Mouse (Mus musculus) spleen, embryonic (tissue): ENCODE results near the gene Bcar3.

Source experiments
- CTCF ChIA-PET: fragments of 350-600 bp; sonication (Branson Sonifier 250); formaldehyde crosslinking; loops from one replicate; lab custom pipeline; 2022; lab: Charles Lee

The Bcar3 gene

DNA sequence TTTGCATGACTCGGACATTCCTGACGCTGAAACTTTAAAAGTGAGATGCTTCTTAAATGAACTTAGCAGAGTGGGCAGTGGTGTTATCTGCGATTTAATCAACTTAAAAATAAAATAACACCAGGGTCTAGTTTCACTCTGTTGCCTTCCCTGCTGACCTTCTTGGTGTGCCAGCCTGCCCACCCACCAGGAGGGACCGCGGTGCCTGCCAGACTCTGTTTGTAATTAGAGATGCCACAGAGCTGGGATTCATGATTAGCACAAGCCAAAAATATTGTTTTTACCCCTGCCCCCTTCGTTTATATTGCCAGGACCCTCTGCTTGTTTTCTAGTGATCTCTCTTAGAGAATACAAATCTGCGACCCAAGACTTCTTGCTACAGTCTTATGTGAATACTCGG is 152.7 kb downstream of the Bcar3 start:
- CTCF ChIA-PET, result interaction anchor here (0.6 kb wide), 1 partner anchor 109 kb away, joined by 3 read pairs; no protein-coding TSS in a partner anchor

DNA sequence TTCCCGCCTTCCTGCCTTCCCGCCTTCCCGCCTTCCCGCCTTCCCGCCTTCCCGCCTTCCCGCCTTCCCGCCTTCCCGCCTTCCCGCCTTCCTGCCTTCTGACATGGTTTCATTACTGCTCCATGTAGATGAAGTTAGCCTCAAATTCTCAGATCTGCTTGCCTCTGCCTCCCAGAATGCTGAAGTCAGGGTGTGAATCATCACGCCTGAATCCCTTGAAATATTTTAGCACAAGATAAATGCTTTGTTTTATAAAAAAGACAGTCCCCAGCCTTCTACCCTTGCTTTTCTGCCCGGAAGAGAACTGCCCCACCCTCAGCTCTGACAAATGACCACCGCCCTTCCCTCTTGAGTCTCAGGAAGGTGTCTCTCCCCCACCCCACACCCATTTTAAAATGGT is 154.3 kb downstream of the Bcar3 start:
- CTCF ChIA-PET, result interaction anchor here (0.5 kb wide), 1 partner anchor 12 kb away, joined by 9 read pairs; no protein-coding TSS in a partner anchor

DNA sequence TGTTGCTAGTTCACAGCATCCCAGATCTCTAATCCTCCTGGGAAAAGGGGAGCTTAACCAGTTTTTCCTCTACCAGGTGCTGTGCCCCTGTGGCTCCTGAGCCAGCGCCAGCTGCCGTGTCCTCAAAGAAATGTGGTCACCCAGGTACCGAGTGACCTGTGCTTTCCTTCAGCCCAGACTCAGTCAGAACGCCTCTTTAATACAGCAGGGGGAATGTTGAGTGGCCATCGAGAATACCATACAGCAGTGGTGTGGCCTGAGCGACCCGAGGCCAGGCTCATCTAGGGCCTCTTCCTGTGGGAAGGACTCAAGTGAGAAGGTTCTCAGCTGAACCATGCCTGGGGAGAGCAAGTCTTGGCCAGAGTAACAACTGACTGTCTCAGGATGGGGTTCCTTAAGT is 156.1 kb downstream of the Bcar3 start:
- CTCF ChIA-PET, result interaction anchor here (0.5 kb wide), 1 partner anchor 46 kb away, joined by 6 read pairs; no protein-coding TSS in a partner anchor

DNA sequence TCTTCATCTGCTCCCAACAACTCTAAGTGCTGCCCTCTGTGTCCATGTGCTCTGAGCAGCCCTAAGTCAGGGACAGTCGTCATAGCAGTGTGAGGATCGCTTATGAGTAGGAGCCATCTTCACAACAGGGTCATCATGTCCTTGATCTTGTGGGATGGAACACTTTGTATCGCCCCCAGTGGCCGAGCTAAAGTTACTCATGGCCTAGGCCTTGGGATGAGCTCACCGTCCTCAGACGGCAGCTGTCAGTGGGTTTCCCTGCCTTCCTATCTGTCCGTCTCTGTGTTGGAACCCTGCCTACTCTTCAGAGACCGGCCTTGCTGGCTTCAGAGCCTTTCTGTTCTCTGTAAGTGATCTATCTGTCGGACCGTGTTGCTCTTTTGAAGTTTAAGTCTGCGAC is 159.9 kb downstream of the Bcar3 start:
- CTCF ChIA-PET, result no interaction called here

DNA sequence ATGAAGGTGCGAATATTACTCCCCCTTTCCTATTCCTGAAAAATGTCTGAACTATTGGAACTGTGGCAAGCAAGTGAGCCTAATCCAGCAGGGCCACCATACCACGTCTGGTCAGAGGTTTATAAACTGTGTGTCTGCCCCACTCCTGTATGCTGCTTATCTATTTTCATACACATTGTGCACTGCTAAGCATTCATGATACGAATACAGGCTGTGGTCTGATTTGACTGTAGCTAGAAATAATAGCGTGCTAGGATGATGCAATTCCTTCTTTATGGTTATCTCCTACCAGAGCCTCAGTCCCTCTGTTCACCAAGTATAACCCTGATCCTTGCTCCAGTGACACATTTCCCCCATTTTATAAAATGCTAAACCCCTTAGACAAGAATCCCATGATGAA is 162.2 kb downstream of the Bcar3 start:
- CTCF ChIA-PET, result no interaction called here

DNA sequence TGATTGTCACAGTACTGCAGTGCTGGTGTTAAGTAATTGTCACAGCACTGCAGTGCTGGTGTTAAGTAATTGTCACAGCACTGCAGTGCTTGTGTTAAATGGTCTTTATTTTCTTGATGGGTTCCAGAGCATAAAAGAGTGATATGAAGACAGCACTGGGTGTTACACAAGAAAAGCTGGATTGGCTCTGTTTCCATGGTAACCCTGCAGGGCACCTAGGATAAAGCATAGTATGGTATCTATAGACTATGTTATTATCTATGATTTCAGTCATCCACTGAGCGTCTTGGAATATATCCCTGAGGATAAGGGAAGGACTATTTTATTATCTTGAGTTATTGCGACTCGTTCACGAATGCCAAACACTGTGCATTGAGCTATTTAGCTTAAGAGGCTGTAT is 162.9 kb downstream of the Bcar3 start:
- CTCF ChIA-PET, result interaction anchor here (0.6 to 0.9 kb wide), 2 partner anchors 25 to 333 kb away, joined by 3 read pairs; no protein-coding TSS in a partner anchor

DNA sequence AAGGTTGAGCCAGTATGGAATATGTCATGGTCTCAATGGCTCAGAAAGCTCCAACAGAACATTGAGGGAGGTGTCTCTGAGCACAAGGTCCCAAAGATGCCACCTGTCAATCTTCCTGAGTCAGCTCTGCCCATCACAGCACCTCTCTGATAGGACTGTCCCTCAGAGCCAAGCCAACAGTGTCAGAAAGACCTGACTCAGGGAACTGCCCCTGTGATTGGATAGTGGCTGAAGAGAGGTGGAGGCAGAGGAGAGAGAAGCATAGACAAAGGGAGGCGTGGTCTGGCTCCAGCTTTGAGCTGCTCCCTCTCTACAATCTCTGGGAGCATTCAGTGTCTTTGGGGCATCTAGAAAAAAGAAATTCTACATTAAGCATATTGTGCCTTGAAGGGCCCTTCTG is 163.8 kb downstream of the Bcar3 start:
- CTCF ChIA-PET, result interaction anchor here (0.9 kb wide), 1 partner anchor 26 kb away, joined by 3 read pairs; no protein-coding TSS in a partner anchor

DNA sequence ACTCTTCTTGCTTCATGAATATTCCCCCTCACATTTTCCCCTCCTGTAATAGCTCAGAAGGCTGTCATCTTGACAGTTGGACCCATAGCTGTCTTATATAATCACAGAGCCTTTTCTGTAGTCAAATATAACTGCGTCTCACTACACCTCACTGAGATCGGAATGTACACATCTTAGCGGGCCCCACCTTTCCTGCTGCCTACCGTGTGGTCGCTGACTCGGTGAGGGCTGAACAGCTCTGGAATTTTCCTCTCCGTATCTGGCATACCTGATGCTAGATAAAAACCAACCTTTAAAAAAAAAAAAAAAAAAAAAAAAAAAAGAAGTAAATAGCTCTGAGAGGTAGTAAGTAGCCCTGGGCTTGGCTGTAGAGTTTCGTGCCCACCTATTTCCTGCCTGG is 164.8 kb downstream of the Bcar3 start:
- CTCF ChIA-PET, result interaction anchor here (0.6 kb wide), 1 partner anchor 84 kb away, joined by 5 read pairs; no protein-coding TSS in a partner anchor

DNA sequence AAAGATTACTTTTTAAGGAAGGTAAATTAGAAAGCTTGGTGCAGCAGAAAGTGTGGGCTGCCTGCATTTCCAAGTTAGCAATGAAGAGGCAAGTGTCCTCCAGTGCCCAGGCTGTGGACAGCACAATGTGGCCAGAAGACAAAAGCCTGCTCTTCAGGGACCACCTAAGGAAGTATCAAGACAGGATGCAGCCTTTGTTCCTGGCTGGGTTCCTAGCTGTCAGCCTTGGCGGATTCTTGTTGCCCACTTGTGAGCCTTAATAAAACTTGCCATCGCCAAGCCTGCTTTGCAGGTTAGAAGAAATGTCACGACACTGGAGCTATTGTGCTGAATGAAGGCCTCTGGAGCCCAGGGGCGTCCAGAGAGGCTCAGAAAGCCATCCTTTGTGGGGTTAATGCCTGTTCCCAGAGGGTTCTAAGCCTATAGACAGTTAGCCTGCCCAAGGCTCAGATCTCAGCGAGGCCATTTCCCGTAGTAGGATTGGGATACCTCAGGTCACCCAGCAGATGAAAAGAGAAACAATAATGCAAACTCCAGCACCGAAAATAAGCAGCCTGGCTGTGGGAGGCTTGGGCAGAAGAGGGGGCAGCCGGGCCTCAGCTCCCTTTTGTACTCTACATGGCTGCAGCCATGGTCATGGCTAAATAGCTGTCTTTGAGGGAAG is 167.0 kb downstream of the Bcar3 start:
- CTCF ChIA-PET, result interaction anchor here (0.6 kb wide), 1 partner anchor 13 kb away, joined by 9 read pairs; no protein-coding TSS in a partner anchor

DNA sequence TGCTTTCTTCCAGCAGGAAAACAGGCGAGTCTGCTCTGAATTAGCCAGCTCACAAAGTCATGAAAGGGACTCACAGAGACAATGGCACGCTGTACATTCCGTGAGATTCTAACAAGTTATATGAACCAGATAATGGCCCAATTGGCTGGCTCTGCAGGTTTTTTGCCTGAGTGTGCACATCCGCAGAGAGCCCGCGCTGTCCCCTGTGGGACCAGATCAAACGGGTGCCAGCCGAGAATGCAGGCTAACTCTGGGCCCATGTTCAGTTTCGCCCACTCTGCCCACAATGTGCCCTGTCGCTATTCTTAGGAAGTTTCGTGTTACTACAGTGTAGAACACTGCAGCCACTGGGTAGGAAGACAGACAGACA is 167.6 kb downstream of the Bcar3 start:
- CTCF ChIA-PET, result interaction anchor here (0.7 kb wide), 1 partner anchor 30 kb away, joined by 6 read pairs; no protein-coding TSS in a partner anchor

DNA sequence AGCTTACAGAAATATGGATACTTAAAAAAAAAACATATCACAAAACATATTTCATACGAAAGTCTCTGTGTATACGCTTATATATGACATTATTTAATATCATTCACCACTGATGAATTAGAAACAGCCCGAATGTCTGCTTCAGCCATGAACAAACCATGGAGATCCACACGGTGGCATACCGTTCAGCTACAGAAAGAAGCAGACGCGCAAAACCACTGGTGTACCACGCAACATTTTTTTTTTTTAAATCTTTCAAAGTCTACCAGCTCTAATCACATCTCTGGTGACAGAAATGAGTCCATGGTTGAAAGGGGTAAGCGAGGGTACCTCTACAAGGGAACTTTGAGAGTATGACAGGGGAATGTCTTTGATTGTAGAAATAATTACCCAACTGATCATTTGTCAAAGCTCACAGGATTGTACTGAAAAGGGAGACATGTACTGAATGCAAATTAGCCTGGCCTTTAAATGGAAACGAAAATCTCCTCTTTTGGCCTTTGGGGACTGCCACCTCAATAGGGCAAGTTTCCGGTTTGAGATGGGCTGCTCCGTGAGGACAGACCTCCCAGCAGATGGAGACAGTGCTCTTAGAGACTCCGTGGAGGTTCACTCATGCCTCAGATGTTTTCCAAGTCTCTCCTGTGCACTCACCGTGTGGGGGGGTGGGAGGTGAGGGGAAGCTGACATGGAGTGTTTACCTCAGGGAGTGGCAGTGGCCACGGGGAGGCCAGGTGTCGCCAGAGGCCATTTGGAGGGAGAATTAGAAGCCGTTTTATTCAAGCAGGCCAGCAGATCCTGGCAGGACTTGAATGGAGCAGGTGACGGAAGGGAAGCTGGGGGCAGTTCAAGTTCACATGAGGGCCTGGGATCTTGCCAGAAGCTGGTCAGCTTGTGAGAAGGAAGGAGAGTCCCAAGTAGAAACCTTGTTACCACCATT is 168.3 kb downstream of the Bcar3 start:
- CTCF ChIA-PET, result interaction anchor here (0.7 kb wide), 1 partner anchor 31 kb away, joined by 6 read pairs; no protein-coding TSS in a partner anchor

DNA sequence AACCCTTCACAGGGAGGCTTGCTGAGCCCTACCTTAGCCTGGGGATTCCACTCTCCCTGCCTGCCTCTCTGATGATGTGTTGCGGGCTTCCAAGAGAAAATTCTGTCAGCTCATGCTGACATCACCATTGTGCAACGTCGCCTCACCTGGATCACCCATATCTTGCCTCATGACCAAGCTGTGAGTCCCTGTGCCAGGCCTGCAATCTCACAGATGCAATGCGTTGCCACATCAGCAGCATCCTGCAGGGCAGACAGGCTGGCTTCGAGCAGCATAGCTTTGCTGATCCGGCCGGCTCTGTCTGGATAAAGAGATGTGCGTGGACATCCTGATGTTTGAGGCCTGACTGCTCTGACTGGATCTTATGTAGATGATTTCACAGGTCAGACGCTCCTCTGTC is 169.2 kb downstream of the Bcar3 start:
- CTCF ChIA-PET, result no interaction called here

DNA sequence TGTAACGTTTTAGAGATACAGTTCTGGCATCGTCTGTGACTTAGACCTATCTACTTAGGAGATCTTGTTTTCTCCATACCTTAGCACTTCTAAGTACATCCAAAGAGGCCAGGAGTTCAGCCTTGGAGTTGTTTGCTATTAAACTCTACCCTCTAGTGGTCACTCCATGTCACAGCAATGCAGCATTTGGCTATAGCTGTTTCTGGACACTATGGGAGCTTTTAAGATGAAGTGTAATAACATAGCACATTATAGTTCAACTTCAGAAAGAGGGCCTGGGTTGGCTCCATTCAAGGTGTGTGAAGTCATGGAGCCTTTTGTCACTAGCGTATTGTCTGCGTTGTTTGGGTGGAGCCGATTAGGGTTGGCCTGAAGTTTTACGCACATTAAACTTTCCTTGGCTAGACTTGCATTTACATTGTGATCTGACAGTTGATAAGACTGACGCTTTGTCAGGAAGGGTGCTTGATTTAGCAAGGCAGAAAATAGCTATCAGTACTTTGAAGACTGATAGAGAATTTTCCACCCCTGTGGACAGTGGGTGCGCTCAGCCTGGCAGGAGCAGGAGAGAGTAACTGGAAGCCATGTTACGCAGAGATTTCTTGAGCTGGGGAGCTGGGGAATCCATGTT is 172.3 kb downstream of the Bcar3 start:
- CTCF ChIA-PET, result interaction anchor here (1.0 kb wide), 3 partner anchors 103 to 154 kb away, joined by 3 to 7 read pairs (median 3); no protein-coding TSS in a partner anchor

DNA sequence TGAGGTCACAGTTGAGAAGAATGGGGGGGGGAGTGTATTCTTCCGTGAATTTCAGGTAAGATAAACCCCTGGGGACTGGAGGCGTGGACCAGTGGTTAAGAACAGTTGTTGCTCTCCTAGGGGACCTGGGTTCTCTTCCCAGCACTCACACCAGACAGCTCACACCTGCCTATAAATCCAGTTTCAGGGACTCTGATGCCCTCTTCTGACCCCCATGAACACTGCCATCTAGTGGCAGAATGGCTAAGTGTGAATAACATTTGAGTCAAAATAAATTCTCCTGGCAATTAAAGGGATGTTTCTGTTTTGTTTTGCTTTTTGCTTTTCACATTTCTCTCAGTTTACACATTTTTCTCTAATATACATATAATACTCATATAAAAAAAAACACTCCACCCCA is 174.0 kb downstream of the Bcar3 start:
- CTCF ChIA-PET, result interaction anchor here (0.6 to 0.7 kb wide), 3 partner anchors 21 to 128 kb away, joined by 3 to 13 read pairs (median 5); no protein-coding TSS in a partner anchor

DNA sequence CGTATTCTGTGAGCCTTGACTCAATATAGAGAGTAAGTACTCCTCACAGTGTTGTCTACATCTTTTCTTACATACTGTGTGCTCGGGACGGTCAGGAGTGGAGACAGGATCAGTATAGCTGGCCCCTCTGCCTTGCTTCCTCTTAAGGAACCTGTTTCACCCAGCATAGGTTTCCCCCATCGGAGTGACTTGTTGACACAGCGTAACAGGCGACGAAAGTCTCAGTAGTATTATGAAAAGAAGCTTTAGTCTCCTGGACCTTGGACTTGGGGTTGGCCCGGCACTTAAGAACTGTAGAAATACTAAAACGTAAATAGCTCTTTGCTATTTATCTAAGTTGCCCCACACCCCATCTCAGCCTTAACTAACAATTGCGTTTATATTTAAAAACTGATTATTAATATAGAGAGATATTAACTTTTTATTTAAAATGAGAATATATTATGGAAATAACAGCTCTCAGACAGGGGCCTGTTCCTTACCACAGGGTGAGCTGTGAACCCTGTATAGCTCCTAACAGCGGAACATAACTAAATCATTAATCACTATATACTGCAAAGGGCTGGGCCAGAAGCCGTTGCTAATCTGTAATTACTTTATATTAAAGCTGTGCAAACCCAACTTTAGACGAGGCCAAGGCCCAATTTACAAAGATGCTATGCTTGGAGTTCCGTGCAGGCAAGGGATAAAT is 176.5 kb downstream of the Bcar3 start:
- CTCF ChIA-PET, result no interaction called here

DNA sequence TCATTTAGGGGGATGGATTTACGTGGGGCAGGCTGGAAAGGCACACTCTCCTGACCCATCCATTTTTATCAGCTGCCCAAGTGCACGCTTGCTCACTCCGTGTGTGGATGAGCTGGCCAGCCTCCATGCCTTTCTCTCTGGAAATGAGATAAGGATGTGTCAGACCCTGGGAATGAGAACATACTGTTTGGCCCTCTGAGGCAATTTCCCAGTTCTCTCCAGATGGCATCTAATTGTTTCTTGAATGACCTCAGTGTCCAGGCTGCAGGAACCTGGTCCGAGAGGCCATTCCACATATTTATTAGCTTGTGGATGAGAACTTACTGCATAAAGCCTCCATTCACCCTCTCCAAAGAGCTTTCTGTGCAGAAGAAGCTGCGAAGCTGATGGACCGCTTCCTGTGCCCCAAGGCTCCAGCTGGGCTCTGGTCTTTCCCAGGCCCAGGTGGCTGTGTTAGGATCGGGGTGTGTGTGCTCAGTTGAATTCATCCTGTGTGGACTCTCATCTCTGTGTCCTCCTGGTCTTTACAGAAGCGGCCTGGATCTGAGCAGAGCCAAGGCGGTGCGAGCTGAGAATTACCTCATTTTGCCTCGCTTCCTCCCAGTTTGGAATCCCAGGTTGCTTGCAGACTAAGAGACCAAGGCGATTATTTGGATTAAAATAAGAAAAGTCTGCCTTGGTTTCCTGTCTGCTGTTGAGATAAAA is 177.2 kb downstream of the Bcar3 start:
- CTCF ChIA-PET, result no interaction called here

DNA sequence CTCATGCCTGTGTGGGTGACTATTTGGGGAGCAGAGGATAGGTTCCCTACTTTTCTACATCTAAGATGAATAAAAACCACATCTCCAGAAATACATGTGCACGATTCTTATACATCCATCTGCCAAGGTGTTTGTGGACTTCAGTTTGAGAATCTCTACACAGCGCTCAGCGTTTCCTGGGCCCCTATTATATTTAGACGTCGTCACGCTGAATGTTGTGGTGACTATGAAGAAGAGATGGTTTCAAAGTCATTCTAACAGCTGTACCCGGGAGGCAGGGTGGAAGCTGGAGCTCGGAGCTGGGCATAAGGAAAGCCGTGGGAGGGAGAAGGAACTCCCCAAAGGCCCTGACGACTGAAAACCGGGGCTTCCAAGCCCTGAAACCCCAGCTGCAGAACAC is 178.5 kb downstream of the Bcar3 start:
- CTCF ChIA-PET, result interaction anchor here (0.8 kb wide), 1 partner anchor 36 kb away, joined by 3 read pairs; no protein-coding TSS in a partner anchor

DNA sequence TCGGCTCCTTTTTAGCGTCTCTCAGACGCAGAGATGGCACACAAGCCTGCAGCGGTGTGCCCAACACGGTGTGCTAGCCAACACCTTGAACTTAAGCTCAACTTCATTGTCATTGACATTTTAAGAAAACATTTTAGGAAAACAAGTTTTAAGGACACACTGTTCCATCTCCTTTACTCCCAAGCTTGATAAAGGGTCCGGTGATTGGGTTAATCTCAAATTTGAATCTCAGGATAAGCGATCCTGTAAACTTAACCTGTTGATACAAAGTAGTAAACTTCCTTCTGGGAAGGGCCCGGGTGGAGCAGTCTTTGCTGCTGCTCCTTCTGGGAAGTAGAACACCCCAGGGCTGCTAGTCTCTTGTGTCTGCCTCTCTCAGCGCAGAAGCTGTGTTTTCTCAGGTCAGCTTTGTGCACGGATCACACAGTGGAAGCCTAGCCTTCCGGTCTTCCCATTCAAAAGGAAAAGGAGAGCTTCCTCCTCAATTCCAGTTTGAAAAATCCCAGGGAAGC is 179.6 kb downstream of the Bcar3 start:
- CTCF ChIA-PET, result no interaction called here

DNA sequence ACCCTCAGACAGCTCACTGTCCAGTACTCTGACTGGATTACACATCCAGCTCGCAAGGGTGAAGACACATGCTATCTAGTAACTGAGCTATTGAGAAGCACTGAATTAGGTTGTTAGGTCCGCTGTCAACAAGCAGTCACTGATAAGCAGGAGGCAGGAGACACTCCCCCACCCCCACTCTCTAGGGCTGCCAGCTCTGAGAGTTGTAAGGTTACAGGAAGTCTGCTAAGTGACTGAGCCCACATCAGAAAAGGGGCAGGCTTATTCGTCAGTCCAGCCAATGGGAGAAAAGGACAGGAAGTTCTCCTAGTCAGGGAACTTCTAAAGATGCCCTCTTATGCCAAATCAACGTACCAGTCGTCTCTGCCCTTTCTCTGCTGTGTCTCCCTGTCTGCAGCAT is 180.1 kb downstream of the Bcar3 start:
- CTCF ChIA-PET, result no interaction called here

DNA sequence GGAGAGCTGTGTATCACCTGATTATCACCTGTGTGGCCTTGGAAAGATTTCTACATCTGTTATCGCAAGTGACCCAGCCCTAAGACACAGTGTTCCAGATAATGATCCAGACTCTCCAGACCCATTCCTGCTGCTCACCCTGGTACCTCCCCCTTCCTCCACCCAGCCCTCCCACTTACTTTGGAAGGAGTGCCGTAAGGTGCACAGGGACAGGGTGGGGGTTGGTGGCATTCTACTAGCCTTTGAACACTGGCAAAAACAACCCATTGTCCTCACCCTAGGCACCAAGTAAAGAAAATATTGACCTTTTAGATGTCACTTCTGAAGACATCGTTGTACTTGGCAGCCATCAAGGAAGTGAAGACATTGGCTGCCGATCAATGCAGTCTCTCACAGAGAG is 180.9 kb downstream of the Bcar3 start:
- CTCF ChIA-PET, result no interaction called here
